Mouse (Mus musculus) ES-CJ7 (cell line): ENCODE data around the gene 1500011B03Rik.

Source experiments
- DNase-seq: peaks from one replicate; pipeline ENCODE4 v3.0.0; 2011; ENCODE audit warnings: low read depth, low spot score

Gene 1500011B03Rik

DNA sequence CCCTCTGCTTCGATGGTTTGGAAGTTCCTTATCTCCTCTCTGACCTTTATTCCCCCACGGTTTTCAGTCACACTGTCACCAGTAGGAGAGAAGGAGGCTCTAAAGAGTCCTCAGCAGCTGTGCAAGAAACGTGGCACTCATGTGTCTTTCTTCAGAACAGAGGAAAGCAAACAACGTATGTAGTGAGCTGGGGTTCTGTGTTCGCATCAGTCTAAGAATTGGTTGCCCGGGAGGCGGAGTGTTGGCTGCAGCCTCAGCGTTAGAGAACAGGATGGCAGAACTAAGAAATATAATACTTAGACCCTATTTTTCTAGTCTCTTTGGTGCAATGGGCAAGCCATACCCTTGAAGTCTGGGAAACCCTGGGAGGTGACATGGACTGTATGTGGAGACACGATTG, 40.3 kb downstream of the 1500011B03Rik start:
- no peak for DNase-seq

GRCm38 (mm10) chr5:114780912-114781311, 42.4 kb downstream of the 1500011B03Rik start:
- DNase-seq, result no peak

- DNase-seq, result no peak
Observed at GRCm38 (mm10) chr5:114779956-114780489, 43.2 kb downstream of the 1500011B03Rik start.

DNA sequence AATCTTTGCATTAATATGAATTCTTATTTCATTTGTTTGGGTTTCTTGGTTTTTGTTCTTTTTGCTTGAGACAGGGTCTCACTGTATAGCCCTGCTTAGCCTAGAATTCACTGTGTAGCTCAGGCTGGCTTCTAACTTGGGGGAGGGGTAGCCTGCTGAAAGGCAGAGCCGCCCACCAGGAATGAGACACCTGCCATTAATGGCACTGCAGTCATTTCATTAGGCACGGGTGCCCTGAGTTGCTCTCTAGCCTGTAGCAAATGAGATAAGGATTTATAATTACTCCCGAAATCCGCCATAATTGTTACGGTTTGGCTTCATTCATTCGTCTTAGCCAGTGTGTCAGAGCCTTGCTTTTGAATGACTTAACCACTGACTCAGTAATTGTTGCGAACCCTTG, 47.1 kb downstream of the 1500011B03Rik start:
- no peak for DNase-seq

- DNase-seq, result no peak
Observed at GRCm38 (mm10) chr5:114775056-114775979, 48.0 kb downstream of the 1500011B03Rik start, which contains the start of gene Git2. TSS of gene Git2 (minus strand) at chr5:114775517.

GRCm38 (mm10) chr5:114774403-114775051, 48.7 kb downstream of the 1500011B03Rik start, which contains the start of gene Ankrd13a:
TSS of gene Ankrd13a (plus strand) at chr5:114774677.
- peak; percentile 92 for DNase-seq

DNA sequence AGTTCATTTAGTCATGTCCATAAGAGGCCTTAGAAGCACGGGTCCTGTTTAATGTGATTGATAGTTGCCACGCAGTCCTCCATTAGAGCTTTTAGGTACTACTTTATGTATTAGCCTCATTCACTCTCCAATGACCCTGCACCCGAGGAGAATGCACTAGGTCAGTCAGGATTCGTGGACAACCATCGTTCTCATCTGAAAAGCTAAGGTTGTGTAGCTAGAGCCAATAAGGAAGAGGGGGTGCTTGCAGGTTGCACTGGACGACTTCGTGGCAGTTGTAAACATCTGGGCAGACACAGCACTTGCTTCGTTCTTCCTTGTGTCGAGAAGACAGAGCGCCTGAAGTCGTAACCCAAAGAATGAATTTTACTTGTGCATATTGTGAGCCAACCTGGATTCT, 49.5 kb downstream of the 1500011B03Rik start:
- DNase-seq, result no peak

DNA sequence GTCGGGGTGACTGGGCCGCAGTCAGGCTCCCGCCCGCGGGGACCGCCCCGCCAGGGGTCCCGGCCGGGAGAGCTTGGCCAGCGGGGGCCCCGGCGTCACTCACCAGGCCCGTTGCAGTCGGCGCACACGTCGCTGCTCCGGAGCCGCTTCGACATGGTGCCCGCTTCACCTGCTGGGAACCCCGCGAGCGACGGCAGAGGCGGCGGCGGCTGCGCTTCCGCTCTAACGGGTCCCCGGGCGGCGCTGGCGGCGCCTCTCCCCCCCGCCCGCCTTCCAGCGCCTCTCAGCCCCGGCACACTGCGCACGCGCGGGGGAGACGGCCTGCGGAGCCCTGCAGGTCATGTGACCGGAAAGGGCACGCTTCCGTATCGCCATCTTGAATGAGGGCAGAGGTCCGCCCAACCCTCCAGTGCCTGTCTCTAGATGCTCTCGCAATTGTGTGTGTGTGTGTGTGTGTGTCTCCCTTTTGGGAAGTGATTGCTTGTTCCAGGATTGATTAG, 50.0 kb downstream of the 1500011B03Rik start:
- DNase-seq, result peak; percentile 99

DNA sequence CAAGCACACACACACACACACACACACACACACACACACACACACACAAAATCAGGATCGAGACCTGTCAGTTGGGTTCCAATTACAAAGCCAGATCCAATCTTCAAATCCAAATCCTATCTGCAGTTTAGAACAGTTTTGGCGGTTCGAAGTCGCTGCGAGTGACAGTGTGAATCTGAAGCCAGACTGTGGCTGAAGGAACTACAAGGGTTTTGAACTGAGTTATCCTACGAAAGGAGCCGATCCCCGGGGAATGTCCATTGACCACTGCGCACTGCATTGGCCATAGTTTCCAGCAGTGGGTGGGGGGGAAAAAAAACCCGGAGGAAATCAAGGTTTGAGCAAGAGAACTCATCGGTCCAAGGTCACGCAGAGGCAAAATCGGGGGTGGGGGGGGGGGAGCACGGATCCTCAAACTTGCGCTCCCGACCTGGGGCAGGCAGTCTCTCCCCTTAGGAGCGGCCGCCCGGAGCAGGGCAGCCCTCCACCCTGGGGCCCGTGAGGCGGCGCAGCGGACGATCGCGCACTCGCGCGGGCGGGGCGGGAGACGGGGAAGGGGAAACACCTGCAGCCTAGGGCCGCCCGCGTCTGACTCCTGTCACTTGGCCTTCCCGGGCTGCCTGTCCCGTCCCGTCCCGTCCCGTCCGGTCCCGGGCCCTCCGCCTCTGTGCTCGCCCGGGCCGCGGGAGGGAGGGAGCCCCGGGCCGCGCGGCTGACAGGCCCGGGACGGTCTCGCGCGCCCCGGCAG, 50.6 kb downstream of the 1500011B03Rik start:
- no peak for DNase-seq

GRCm38 (mm10) chr5:114771796-114772195, 51.5 kb downstream of the 1500011B03Rik start:
- no peak for DNase-seq

DNA sequence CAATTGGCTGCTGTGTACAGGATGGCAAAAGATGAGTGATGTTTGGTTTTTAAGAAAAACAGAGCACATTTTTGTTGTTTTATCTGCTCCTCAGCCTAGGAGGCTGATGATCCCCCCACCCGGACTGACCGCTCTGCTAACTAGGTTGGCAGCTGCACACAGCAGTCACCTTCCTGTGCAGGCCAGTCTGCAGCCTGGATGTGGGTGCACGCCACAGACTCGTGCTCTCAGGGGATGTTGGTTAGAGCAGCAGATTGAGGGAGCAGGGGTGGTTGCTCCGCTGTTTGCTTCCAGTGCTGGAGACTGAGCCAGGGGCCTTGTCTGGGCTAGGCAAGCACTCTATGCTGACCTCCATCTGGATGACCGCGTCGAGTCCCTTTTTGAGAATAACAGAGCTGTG, 53.5 kb downstream of the 1500011B03Rik start:
- DNase-seq, result no peak

DNA sequence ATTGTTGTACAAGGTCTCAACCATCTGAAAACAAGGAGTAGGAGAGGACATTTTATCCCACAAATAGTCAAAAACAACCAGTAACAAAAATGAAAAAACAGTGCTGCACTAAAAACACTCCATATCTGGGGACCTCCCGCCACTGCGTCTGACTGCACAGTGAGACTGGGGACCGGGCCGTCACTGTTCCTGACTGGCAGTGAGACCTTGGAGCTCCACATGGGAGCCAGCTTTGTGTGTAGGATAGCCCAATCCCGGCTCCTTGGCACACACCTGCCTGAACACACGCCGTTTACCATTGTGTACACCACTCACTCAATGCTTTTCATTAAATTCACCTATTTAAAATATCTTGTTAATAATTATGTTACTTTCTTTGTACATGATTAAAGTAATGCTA, 56.1 kb downstream of the 1500011B03Rik start:
- DNase-seq, result no peak

GRCm38 (mm10) chr5:114766686-114767085, 56.6 kb downstream of the 1500011B03Rik start:
- no peak for DNase-seq

GRCm38 (mm10) chr5:114764812-114765735, 58.2 kb downstream of the 1500011B03Rik start:
- peak; percentile 60 for DNase-seq

- no peak for DNase-seq
Observed at GRCm38 (mm10) chr5:114761980-114762379, 61.3 kb downstream of the 1500011B03Rik start.

DNA sequence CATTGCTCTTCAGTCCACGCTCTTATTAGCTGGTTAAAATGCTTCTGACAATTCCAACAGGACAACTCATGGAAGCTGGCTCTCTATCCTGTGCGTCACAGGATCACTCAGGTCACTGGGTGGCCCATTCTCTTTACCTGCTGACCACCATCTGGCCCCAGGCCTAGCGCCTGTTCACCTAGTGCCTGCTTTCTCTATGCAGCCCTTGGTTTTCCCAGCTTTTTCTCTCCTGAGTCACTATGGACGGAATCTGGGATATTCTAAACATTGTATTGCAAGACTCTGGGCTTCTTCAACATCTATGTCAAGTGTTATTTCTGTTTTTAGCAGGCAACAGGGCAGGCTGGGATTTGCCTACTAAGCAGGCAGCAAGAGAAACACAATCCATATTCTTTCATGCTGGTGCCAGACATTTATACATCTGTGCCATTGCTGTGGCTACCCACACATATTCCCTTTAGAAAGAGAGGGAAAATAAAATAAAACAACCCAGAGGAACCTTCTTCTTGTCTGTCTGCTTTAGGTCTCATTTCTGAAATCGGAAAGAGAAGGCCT, 63.7 kb downstream of the 1500011B03Rik start:
- no peak for DNase-seq
